Mouse (Mus musculus): ENCODE data around the gene Sdk2. TPM values are rescaled to one million over a fixed set of nuclear protein-coding genes. Genes with fewer than 3 reads are reported as not detected.

Gene Sdk2
- total and polyA plus RNA-seq, 3 experiments, result 0.13 TPM; not detected in 2

GRCm38 (mm10) chr11:113786395-113786794, 280.5 kb downstream of the Sdk2 start:
- H3K9ac ChIP-seq (ENCODE audit: control insufficient read depth, low read depth, low read length, poor library complexity, severe bottlenecking), result peak overlapping the region; percentile 58
- DNase-seq (ENCODE audit: low read depth, low spot score), result no peak
- H3K36me3 ChIP-seq (ENCODE audit: control insufficient read depth in 1 of 2, insufficient read depth in 2 of 2, low read length in 2 of 2), result peaks cover 0 to 31% of the 10 kb centered on the region in 2 experiments; a peak in 2 of 4 replicates
- H3K4me3 ChIP-seq (ENCODE audit: control insufficient read depth in 1 of 2, insufficient read depth in 1 of 2, low read depth in 2 of 2, low read length in 2 of 2), result peak overlapping the region; percentile 44 to 64
- no peaks in the 10 kb centered on the region; the same call in 1 of the 2 replicates for H3K79me2 ChIP-seq (ENCODE audit: control insufficient read depth, insufficient read depth, low read length, poor library complexity)
- H3K27me3 ChIP-seq (ENCODE audit: control insufficient read depth in 1 of 2, insufficient read depth in 2 of 2, low read length in 2 of 2), result no peaks in the 10 kb centered on the region
- TF ChIP-seq POLR2A (IDR thresholded peaks at IDR 0.05; ENCODE audit: control insufficient read depth in 1 of 2, insufficient read depth in 1 of 2, low read depth in 1 of 2, low read length in 2 of 2, poor library complexity in 1 of 2) (no peak), SMC3 (IDR thresholded peaks at IDR 0.05; ENCODE audit: low read depth, low read length) (no peak), TBP (IDR thresholded peaks at IDR 0.05; ENCODE audit: low read depth, low read length) (no peak), GATA1 (IDR thresholded peaks at IDR 0.05; ENCODE audit: low read depth, low read length) (no peak), ZMIZ1 (IDR thresholded peaks at IDR 0.05; ENCODE audit: low read depth, low read length) (no peak), GABPA (IDR thresholded peaks at IDR 0.05; ENCODE audit: low read depth, low read length) (no peak), BHLHE40 (IDR thresholded peaks at IDR 0.05; ENCODE audit: borderline replicate concordance, low read depth, low read length) (no peak), USF1 (IDR thresholded peaks at IDR 0.05; ENCODE audit: low read depth, low read length) (no peak), MYB (IDR thresholded peaks at IDR 0.05; ENCODE audit: low read depth, low read length) (no peak), ZC3H11A (IDR thresholded peaks at IDR 0.05; ENCODE audit: low read depth, low read length) (no peak), ETS1 (IDR thresholded peaks at IDR 0.05; ENCODE audit: low read depth, low read length) (no peak)
- no peaks in the 10 kb centered on the region for H3K9me3 ChIP-seq (replicated peaks; ENCODE audit: insufficient read depth, low read length)
- peaks cover 24 to 39% of the 10 kb centered on the region in 2 experiments for H3K4me1 ChIP-seq (ENCODE audit: control insufficient read depth in 1 of 2, insufficient read depth in 2 of 2, low read length in 2 of 2)
- H3K27ac ChIP-seq (ENCODE audit: control insufficient read depth, low read depth, low read length), result peak overlapping the region; percentile 96

DNA sequence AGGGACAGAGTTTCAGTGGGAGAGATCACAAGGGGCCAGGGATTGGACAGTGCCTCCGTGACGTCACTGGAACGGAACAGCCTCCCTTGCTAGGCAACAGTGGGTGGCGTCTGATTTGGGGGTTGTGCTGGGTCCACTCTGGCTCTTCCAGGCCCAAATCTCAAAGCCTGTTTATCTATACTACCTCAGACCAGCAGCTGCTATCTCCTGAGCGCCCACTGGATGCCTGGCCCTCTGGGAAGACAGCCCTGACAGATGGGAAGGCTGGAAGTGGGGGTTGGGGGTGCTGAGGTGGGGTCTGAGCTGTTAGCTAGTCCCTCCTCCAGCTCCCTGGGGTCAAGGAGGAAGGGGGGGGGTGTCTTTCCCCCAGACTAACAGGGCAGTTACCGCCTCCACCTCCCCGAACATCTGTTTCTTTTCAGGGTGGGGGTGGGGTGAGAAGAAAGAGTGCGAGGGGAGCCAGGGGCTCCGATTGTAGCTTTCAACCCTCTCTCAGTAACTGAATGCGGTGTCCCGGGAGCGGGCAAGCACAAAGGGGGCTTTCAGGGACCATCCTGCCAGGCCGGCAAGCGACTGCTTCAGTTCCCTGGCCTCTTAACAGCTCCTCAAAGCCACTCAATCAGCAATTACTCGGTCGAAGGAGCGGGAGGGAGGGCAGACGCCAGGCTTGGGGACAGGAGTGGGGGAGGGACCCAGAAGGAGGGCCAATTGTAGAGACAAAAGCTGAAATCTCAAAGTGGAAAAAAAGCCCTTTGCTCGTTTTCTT, 281.3 kb downstream of the Sdk2 start:
- Histone ChIP-seq H3K36me3 (ENCODE audit: control insufficient read depth in 1 of 2, insufficient read depth in 2 of 2, low read length in 2 of 2) (peaks cover 0 to 31% of the 10 kb centered on the region in 2 experiments; a peak in 2 of 4 replicates), H3K27me3 (ENCODE audit: control insufficient read depth in 1 of 2, insufficient read depth in 2 of 2, low read length in 2 of 2) (no peaks in the 10 kb centered on the region), H3K27ac (ENCODE audit: control insufficient read depth, low read depth, low read length) (peak overlapping the region; percentile 96), H3K4me1 (ENCODE audit: control insufficient read depth in 1 of 2, insufficient read depth in 2 of 2, low read length in 2 of 2) (peaks cover 24 to 39% of the 10 kb centered on the region in 2 experiments), H3K4me3 (ENCODE audit: control insufficient read depth in 1 of 2, insufficient read depth in 1 of 2, low read depth in 2 of 2, low read length in 2 of 2) (peak overlapping the region; percentile 44 to 64), H3K79me2 (ENCODE audit: control insufficient read depth, insufficient read depth, low read length, poor library complexity) (no peaks in the 10 kb centered on the region; the same call in 1 of the 2 replicates), H3K9ac (ENCODE audit: control insufficient read depth, low read depth, low read length, poor library complexity, severe bottlenecking) (peak overlapping the region; percentile 58), H3K9me3 (replicated peaks; ENCODE audit: insufficient read depth, low read length) (no peaks in the 10 kb centered on the region)
- DNase-seq (ENCODE audit: low read depth, low spot score), result peak; percentile 92
- TF ChIP-seq MYC (IDR thresholded peaks at IDR 0.05; ENCODE audit: low read depth, low read length) (no peak), EP300 (IDR thresholded peaks at IDR 0.05; ENCODE audit: low read depth in 1 of 2, low read length in 2 of 2) (peak in 1 of 2 experiments; percentile 56; a peak in 3 of 4 replicates), SIN3A (IDR thresholded peaks at IDR 0.05; ENCODE audit: low read length) (peak; percentile 71; the same call in 1 of the 2 replicates), MAZ (IDR thresholded peaks at IDR 0.05; ENCODE audit: low read depth, low read length) (peak; percentile 17; the same call in 1 of the 2 replicates), MAFK (IDR thresholded peaks at IDR 0.05; ENCODE audit: borderline replicate concordance, low read depth, low read length) (no peak), GATA1 (IDR thresholded peaks at IDR 0.05; ENCODE audit: low read depth, low read length) (0 out of 2 replicates have a peak, but pooled peaks have one; percentile 49), ZNF384 (IDR thresholded peaks at IDR 0.05; ENCODE audit: low read depth, low read length) (no peak), KAT2A (conservative IDR thresholded peaks at IDR 0.05; ENCODE audit: low read depth, low read length) (no peak), TAL1 (IDR thresholded peaks at IDR 0.05; ENCODE audit: low read length) (peak; percentile 70), RCOR1 (IDR thresholded peaks at IDR 0.05; ENCODE audit: low read depth, low read length) (no peak; the same call in none of the 2 replicates), ETS1 (IDR thresholded peaks at IDR 0.05; ENCODE audit: low read depth, low read length) (peak; percentile 66), E2F4 (IDR thresholded peaks at IDR 0.05; ENCODE audit: borderline replicate concordance, low read depth, low read length) (no peak), POLR2AphosphoS2 (IDR thresholded peaks at IDR 0.05; ENCODE audit: low read length) (no peak), BHLHE40 (IDR thresholded peaks at IDR 0.05; ENCODE audit: borderline replicate concordance, low read depth, low read length) (no peak), TBP (IDR thresholded peaks at IDR 0.05; ENCODE audit: low read depth, low read length) (0 out of 2 replicates have a peak, but pooled peaks have one; percentile 11), MXI1 (IDR thresholded peaks at IDR 0.05; ENCODE audit: low read depth, low read length) (peak; percentile 9), SMC3 (IDR thresholded peaks at IDR 0.05; ENCODE audit: low read depth, low read length) (peak; percentile 9; the same call in 1 of the 2 replicates), TCF12 (IDR thresholded peaks at IDR 0.05; ENCODE audit: low read depth, low read length) (peak; percentile 65; the same call in 1 of the 2 replicates), ELF1 (IDR thresholded peaks at IDR 0.05; ENCODE audit: low read depth, low read length) (peak; percentile 39), ZMIZ1 (IDR thresholded peaks at IDR 0.05; ENCODE audit: low read depth, low read length) (peak; percentile 33; the same call in 1 of the 2 replicates), ZC3H11A (IDR thresholded peaks at IDR 0.05; ENCODE audit: low read depth, low read length) (no peak), POLR2A (IDR thresholded peaks at IDR 0.05; ENCODE audit: control insufficient read depth in 1 of 2, insufficient read depth in 1 of 2, low read depth in 1 of 2, low read length in 2 of 2, poor library complexity in 1 of 2) (peak in 1 of 2 experiments; percentile 27; a peak in 2 of 4 replicates), JUND (IDR thresholded peaks at IDR 0.05; ENCODE audit: low read depth, low read length) (no peak), CHD1 (IDR thresholded peaks at IDR 0.05; ENCODE audit: low read depth, low read length) (no peak), GABPA (IDR thresholded peaks at IDR 0.05; ENCODE audit: low read depth, low read length) (no peak), ZKSCAN1 (IDR thresholded peaks at IDR 0.05; ENCODE audit: low read depth, low read length) (no peak)
